Mouse (Mus musculus) ovary, postnatal 36 days (tissue): ENCODE results near the gene Olfr561.

ENCODE experiments used
- DNase-seq: peaks from one replicate; pipeline ENCODE4 v3.0.0; 2022; ENCODE audit warnings: low spot score, mixed read lengths

The Olfr561 gene

GRCm38 (mm10) chr7:102770921-102771320, at the start of gene Olfr561:
Gene Olfr561, plus strand, starts transcription at chr7:102771221.
- DNase-seq: no peak

- DNase-seq: no peak
Observed at GRCm38 (mm10) chr7:102727391-102727790, 43.6 kb upstream of the Olfr561 start, which contains the start of gene Olfr559. Gene Olfr559, minus strand, starts transcription at chr7:102727491.

- DNase-seq: no peak
Observed at GRCm38 (mm10) chr7:102733793-102734192, 37.2 kb upstream of the Olfr561 start.

- DNase-seq: no peak
Observed at GRCm38 (mm10) chr7:102737705-102738104, 33.3 kb upstream of the Olfr561 start.

GRCm38 (mm10) chr7:102752086-102752485, 18.9 kb upstream of the Olfr561 start:
- DNase-seq: no peak

- DNase-seq: no peak
Observed at GRCm38 (mm10) chr7:102759266-102759665, 11.8 kb upstream of the Olfr561 start, which contains the start of the genes Olfr560 and Olfr78. Gene Olfr560, minus strand, starts transcription at chr7:102759366. Gene Olfr78, minus strand, starts transcription at chr7:102759471.

GRCm38 (mm10) chr7:102803180-102803579, 32.2 kb downstream of the Olfr561 start, which contains the start of gene Olfr564:
Gene Olfr564, plus strand, starts transcription at chr7:102803480.
- no peak for DNase-seq
